ENCODE assay signal across 30 mouse cellular contexts in genomic region chr15:40187017-40187416, GRCm38 (mm10). TPM values are rescaled to one million over a fixed set of nuclear protein-coding genes. Genes with fewer than 3 reads are reported as not detected.
"Had no signal": no experiment of that assay in that cellular context is flagged by ENCODE, and none has a peak within 500 bp of the region (broad histone marks: within the 10 kb centered on the region; RNA-seq: fewer than 3 reads in every experiment).

No protein-coding gene starts in this region.

- H3K27me3 ChIP-seq: kidney, embryonic 15.5 days; limb, embryonic 12.5 days; limb, embryonic 15.5 days; midbrain, embryonic 12.5 days; midbrain, embryonic 15.5 days; neural tube, embryonic 13.5 days had no signal

- H3K4me3 ChIP-seq: kidney, embryonic 15.5 days; limb, embryonic 12.5 days; limb, embryonic 15.5 days; midbrain, embryonic 12.5 days; midbrain, embryonic 15.5 days; myocyte; neural tube, embryonic 13.5 days had no signal

- H3K9me3 ChIP-seq: kidney, embryonic 15.5 days; limb, embryonic 12.5 days; limb, embryonic 15.5 days; midbrain, embryonic 12.5 days; midbrain, embryonic 15.5 days; neural tube, embryonic 13.5 days had no signal

- H3K4me1 ChIP-seq: kidney, embryonic 15.5 days; limb, embryonic 12.5 days; limb, embryonic 15.5 days; midbrain, embryonic 12.5 days; midbrain, embryonic 15.5 days; neural tube, embryonic 13.5 days had no signal

- H3K36me3 ChIP-seq: kidney, embryonic 15.5 days; limb, embryonic 12.5 days; limb, embryonic 15.5 days; midbrain, embryonic 12.5 days; midbrain, embryonic 15.5 days; neural tube, embryonic 13.5 days had no signal

- H3K9ac ChIP-seq: kidney, embryonic 15.5 days; limb, embryonic 12.5 days; limb, embryonic 15.5 days; liver, embryonic 14.5 days; liver, postnatal 0 days; midbrain, embryonic 12.5 days; midbrain, embryonic 15.5 days; neural tube, embryonic 13.5 days had no signal

- DNase-seq: kidney, adult 2 months; kidney, postnatal 10 days; kidney, postnatal 36 days; left cerebral cortex, postnatal 4 days; liver, postnatal 0 days; lung, postnatal 4 days; retina, postnatal 1 day; right cerebral cortex, postnatal 25 days; spleen, adult 18-20 months; thymus, adult 18-20 months; thymus, postnatal 36 days had no signal

- ATAC-seq: intestine, postnatal 0 days; liver, postnatal 0 days; midbrain, embryonic 15.5 days had no signal

- H3K27ac ChIP-seq: kidney, embryonic 15.5 days; limb, embryonic 12.5 days; limb, embryonic 15.5 days; liver, embryonic 14.5 days; midbrain, embryonic 12.5 days; midbrain, embryonic 15.5 days; neural tube, embryonic 13.5 days had no signal

- H3K4me2 ChIP-seq: kidney, embryonic 15.5 days; limb, embryonic 12.5 days; limb, embryonic 15.5 days; liver, embryonic 11.5 days; midbrain, embryonic 12.5 days; midbrain, embryonic 15.5 days; neural tube, embryonic 13.5 days had no signal

RNA-seq across cellular contexts. Expression of gene 9330182O14Rik, which starts 52.9 kb away (rescaled TPM):
- total RNA-seq: layer of hippocampus, postnatal 14 days; left cerebral cortex, adult 8-10 months; left cerebral cortex, postnatal 14 days; left cerebral cortex, postnatal 4 days; megakaryocyte progenitor cell, adult 5-6 weeks; megakaryocyte-erythroid progenitor cell, adult 5-6 weeks; monocyte, adult 5-6 weeks; neutrophil, adult 5-6 weeks had no signal
- polyA plus RNA-seq: intestine, embryonic 14.5 days; intestine, postnatal 0 days; kidney, adult 2 months; kidney, embryonic 15.5 days; limb, embryonic 12.5 days; limb, embryonic 15.5 days; liver, embryonic 11.5 days; liver, embryonic 14.5 days; liver, postnatal 0 days; midbrain, embryonic 12.5 days; midbrain, embryonic 15.5 days; myocyte; neural tube, embryonic 13.5 days; urinary bladder, adult 2 months had no signal
